Mouse (Mus musculus): ENCODE results near the gene Zbtb20.

The Zbtb20 gene

DNA sequence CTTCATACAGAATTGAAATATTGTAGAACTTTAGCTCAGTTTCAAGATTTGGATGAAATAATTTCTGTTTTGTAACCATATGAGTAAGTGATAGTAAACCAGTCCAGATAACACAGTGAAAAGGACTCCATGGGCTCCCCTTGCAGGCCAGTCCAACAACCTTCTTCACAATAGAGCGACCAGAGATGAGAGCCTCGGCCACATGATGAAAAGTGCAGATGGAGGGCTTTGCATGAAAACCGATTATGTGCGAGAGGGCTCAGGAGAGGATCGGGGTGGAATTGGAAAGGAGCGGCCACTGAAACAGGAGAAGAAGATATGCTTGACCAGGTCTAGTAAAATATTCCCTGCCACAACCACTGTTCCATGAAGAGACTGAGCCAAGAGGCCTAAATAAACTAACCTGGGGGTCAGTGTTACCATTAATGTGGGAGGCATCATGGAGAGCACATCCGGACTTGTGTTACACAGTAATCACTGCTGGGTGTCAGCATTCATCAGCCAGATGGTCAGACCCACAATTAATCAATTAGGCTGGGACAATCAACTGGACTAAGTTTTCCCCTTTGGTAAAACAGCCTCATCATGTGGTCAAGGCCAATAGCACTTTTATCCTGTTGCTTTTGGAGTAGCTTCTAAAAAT is 485.3 kb downstream of the Zbtb20 start:
- no peak for DNase-seq (ENCODE audit: low spot score)

DNA sequence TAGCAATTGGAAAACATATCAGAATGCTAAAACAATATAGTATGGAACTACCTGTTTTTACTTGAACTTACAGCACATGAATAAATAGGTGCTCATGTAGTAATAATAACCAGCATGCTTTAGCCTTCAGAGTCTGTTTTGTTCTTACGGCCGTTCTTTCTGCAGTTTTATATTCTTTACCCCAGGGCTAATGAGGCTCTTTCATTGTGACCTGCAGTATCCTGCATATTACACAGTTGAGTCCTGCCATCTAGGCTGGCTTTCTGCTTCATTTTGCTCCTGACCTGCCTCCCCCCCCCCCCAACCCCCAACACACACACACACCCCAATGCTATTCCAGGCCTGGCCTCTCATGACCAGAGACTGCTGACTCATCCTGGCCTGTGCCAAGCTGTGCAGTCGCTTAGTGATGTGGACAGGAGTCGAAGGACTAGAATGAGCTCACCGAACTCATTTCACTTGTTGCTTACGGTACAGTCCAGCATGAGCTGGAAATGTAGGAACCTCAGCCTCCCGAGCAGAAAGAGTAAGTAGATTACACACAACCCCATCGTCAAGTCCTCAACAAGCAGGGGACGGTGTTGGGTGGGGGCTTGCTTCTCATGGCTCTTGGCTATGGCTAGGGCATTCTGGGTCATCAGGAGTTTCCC is 487.1 kb downstream of the Zbtb20 start:
- peak; percentile 83 for DNase-seq (ENCODE audit: low spot score)

GRCm38 (mm10) chr16:43363316-43363715 is 487.6 kb downstream of the Zbtb20 start:
- peak; percentile 30 for DNase-seq (ENCODE audit: low spot score)

GRCm38 (mm10) chr16:43363751-43364515 is 488.3 kb downstream of the Zbtb20 start:
- DNase-seq (ENCODE audit: low spot score), result peak; percentile 54

GRCm38 (mm10) chr16:43364516-43364910 is 488.8 kb downstream of the Zbtb20 start:
- no peak for DNase-seq (ENCODE audit: low spot score)

DNA sequence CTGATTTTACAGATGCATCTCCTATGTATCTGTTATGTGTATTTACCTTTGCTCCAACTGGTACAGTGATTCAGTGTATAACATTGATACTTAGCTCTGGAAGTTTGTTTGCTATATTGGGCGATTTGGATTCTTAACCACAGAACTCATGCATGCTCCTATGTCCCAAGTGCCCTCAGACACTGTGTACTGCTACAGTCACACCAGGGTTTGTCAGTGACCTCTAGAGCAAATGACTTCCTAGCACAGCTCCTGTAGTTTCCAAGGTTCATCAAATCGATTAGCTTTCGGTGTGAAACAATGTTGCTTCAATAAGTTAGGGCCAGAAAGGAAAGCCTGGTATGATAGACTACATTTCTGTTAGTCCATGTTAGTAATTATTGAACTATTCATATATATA is 489.6 kb downstream of the Zbtb20 start:
- DNase-seq (ENCODE audit: low spot score), result no peak

DNA sequence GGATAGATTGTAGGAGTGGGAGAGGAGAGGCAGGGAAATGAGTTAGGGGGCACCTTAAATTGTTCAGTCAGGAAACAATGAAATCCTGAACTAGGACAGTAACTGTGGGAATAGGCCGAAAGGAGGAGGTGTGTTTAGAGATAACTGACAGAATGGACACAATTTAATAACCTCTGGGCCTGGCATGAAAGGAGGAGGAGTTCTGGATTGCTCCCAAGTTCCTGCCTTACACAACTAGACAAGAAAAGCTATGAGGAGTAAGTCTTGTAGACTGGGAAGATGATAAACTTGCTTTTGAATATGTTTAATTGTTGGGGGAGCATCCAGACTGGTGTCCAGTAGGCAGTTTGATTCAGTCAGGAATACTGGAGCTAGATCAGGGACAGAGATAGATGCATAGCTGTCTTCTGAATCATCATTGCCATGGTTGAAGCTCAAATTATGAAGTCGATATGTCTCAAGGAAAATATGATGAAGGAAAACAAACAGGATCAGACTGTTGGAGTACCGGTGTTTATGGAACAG is 494.9 kb downstream of the Zbtb20 start:
- peak; percentile 9 for DNase-seq (ENCODE audit: low spot score)

GRCm38 (mm10) chr16:43376782-43377181 is 501.1 kb downstream of the Zbtb20 start:
- DNase-seq (ENCODE audit: low spot score), result no peak

DNA sequence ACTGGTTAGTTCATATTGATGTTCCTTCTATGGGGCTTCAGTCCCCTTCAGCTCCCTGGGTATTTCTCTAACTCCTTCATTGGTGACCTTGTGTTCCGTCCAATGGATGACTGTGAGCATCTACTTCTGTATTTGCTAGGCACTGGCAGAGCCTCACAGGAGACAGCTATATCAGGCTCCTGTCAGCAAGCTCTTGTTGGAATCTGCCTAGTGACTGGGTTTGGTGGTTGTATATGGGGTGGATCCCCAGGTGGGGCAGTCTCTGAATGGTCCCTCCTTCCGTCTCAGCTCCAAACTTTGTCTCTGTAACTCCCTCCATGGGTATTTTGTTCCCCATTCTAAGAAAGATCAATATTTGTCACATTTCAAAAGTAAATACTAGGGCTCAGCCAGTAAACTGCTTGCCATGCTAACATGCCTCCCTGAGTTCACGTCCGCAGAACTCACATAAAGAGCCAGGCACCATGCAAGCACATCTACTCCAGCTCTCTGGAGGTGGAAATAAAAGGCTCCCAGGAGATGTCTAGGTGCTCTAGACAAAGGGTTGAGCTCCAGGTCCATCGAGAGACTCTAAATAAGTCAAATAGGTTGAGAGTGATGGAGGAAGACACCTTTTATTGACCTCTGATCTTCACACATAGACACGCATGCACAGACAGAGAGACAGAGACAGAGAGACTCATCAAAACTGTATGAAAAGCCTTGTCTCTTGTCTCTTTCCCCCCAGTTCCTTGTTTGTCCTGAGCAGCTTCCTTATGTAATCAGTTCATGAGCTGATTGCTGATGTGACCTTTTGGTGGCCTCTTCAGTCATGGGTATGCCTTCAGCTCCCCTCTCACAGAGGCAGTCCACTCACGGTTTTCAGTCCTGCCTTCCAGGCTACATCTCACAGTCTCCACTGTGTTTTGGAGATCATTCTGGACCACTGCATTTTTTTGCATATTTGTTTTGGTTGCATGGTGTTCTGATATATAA is 504.0 kb downstream of the Zbtb20 start:
- no peak for DNase-seq (ENCODE audit: low spot score)

DNA sequence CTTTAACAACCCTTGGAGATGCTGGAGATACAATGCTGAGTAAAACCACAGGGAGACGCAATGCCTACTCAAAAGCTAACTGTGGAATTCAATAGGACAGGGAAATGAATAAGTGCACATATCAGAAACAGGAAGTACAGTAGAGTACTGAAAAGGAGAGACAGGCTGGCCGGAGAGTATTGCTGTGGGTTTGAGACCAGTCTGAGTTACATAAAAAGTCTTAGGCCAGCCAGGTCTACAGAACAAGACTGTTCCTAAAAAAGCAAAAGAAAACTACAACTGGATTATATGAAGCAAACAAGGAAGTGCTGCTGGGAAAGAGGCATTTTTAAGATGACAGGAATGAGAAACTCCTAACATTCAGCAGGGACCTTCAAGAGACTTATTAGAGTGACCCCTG is 505.5 kb downstream of the Zbtb20 start:
- no peak for DNase-seq (ENCODE audit: low spot score)

DNA sequence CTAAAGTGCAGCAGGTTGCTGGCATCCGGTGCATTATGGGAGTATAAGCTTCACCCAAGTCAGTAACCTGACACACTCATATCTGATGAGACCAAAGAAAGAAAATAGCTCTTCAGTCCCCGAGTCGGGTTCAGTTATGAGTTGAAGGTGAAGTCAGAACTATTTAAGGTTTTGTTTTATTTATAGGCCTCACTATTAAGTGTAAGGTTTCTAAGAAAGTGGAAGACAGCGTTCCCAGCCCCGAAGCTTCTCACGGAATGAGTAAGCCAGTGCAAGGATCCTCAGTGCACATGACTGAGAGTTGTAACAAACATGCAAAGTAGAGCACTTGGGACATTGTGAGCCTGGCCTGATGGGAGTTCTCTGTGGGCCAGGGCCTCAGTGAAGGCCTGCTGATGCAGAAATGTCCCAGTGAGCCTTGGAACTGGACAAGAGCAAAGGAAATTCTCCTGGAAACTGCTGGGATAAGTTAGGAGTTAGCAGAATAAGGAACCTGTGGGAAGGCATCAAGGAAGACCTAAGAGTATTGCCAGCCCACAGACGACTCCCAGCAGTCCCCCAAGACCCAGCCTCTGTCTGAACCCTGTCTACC is 507.6 kb downstream of the Zbtb20 start:
- DNase-seq (ENCODE audit: low spot score), result no peak

GRCm38 (mm10) chr16:43384953-43385619 is 509.4 kb downstream of the Zbtb20 start:
- no peak for DNase-seq (ENCODE audit: low spot score)

DNA sequence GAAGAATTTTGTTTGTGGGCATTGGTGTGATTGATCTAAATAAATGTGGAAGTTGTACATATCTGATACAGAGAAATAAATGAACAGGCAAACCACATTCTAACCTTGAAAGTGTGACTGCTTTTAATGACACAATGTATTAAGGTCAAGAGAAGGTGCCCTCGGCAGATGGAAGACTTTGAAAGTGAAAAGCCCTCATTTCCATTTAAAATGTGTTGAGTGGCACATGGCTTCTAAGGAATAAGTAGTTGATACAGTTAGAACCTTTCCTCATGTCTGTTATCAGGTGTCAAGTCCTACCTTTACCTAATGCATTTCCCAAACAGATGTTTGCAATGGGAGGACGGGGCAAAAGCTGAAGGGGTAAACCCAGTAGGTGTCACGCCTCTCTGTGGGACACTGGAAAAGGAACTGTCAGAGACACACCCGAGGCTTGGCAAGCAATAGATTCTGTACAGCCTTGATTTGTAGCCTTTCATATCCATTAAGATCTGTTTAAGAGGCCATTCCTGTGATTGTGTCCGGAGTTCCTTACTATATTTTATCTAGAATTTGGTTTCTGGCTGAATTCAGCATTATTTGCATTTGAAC is 510.0 kb downstream of the Zbtb20 start:
- DNase-seq (ENCODE audit: low spot score), result no peak

DNA sequence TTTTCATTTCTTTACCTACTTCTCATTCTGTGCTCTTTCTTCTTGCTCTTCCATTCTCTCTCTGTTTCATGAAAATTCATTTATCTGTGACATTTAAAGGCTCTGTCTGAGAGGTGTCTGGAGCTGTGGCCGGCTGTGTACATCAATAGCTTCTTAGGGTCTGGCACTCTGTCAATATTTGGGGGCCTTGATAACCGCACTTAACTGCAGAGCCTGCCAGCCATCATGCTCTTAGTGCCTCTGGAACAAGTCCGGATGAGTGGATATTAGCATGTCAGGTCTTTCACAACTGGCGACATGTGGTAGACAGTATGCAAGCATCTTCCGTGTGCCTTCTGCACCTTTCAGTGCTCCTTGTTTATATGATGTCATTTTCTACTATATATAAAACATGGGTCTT is 510.7 kb downstream of the Zbtb20 start:
- DNase-seq (ENCODE audit: low spot score), result peak; percentile 51

DNA sequence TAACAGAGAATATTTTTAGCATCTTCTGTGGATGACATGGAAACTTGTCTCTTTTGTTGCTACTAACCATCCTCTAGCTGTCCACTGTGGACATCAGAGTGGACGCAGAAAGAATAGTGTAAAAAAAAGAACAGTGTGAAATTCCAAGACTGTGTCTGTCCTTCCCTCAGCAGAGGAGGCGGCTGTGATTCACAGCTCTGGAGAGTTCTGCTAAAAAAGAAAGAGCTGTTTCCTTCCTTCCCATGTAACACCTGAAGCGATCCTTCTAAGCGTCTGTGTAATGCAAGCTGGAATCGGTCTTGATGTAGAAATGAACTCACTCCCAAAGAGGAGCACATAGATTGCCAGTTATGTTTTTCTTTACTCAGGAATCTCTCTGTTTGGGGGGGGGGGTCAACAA is 512.7 kb downstream of the Zbtb20 start:
- no peak for DNase-seq (ENCODE audit: low spot score)

DNA sequence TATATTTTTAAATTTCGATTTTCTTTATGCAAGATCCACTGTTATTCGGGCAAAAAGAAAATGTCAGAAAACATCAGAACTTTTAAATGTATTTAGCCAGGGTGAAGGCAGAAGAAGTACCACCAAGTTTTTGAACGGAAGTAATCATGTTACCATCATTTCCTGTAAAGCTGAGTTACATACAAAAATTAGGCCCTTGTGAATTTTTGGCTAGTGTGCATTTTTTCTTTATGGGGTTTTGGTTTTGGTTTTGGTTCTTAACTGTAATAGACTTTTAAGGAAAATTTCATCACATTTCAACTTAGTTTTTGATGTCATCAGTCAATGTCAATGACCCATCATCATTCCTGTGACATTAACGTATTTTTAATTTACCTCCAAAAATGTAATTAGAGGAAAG is 514.7 kb downstream of the Zbtb20 start:
- DNase-seq (ENCODE audit: low spot score), result no peak

DNA sequence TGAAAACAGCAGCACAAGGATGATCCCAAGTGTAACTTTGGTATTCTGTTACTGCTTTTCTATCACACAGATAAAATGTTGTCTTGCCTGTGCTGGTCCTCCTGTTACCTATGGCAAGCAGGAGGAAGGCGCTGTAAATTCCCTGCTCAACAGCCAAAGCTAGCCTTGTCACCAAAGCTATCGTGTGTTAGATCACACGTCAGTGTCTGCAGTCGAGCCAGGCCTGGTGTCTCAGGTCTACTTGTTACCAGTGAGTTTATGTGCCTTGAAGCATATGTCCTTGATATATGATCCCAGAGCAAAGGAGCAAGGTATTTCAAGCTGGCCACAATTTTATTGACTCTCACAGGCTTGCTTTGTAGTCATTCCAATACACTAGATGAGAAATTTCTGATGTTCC is 517.7 kb downstream of the Zbtb20 start:
- DNase-seq (ENCODE audit: low spot score), result no peak

DNA sequence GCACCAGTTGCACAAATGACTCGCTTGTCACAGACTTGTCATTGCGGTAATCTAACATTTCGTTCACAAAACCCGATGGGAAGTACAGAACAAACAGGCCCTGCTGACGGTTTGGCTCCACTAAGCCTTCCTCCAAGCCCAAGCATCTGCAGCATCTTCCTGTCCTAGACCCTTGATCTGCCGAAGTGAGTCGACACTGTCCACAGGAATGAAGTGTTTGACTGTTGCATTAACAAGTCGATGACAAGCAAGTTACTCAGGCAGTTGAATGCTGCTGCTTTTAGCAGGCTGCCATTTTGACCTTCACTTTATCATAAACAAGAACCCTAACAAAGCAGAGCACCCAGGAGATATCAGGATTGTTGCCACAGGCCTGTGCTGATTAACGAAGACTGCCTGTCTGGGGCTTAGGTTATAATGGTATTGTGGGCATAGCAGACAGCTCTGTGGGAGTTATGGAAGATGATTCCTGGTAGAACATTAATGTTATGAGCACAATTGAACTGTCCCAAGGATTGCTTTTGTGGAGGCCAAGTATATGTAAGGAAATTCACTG is 518.4 kb downstream of the Zbtb20 start:
- DNase-seq (ENCODE audit: low spot score), result no peak

GRCm38 (mm10) chr16:43394760-43395159 is 519.1 kb downstream of the Zbtb20 start:
- DNase-seq (ENCODE audit: low spot score), result no peak

All from MN1 (cell line).